Mouse (Mus musculus) adrenal gland, adult 8-10 months (tissue): ENCODE results near the gene Eif3g. TPM values are rescaled to one million over a fixed set of nuclear protein-coding genes. Genes with fewer than 3 reads are reported as not detected.

Experiments
- DNase-seq: peaks from one replicate; pipeline ENCODE4 v3.0.0; 2022
- microRNA-seq, 2 experiments: library from miRNA; unstranded; fragments of <30 nt; microRNA quantifications; one replicate each; pipeline ENCODE4 v1.2.0; 2022
- total RNA-seq, 4 experiments: library from RNA; stranded (reverse); gene quantifications; 2 replicates each; pipeline ENCODE4 v1.2.4; 2022

Eif3g gene
- total RNA-seq, 4 experiments from 2014 or later, result 152 to 182 (median 170) TPM

DNA sequence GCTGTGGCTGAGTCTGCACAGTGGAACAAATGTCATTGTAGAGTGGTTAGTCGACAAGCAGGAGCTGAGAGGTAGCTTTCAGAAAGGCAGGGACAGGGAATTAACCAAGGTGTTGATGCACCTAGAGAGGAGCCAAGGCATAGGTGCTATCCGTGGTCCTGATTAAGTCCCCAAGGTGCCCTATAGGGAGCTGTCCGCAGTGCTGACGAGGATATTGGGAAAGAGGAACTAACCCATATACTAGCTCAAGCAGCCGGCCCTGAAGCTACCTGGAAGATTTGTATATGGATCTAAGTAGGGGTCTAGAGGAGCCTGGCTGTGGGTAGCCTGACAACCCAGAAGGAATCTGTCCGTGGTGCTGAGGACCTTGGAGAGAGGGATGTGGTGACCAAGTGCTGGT, 41.3 kb downstream of the Eif3g start:
- DNase-seq, result no peak

DNA sequence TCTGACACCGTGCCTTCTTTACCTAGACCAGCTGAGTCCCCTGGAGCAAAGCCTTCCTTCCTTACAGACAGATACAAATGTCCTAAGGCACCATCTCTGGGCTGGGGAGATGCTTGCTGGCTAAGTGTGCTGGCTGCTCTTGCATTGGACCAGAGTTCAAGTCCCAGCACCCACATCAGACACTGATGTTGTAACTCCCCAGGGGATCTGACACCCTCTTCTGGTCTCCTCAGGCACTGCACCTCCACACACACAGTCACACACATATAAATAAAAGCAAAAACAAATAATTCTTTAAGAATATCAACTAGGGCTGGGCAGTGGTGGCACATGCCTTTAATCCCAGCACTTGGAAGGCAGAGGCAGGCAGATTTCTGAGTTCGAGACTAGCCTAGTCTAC, 48.2 kb downstream of the Eif3g start:
- no peak for DNase-seq

Small RNA genes lying within 50 kb of the gene (microRNA-seq; reads per million reads assigned to microRNA genes)
- gene Mir7081, result 0 to 0.18 reads per million in 2 experiments

Other genes starting within 250 kb of the Eif3g start
- 10 to 100 TPM; 29.0 to 30.9 (median 30.3) TPM for gene Pin1, start 246.5 kb downstream of the Eif3g start, total RNA-seq
- 1 to 10 TPM in 1 of 4 experiments, under 1 TPM in 3; 0.42 to 1.1 (median 0.71) TPM for gene Olfm2, start 152.3 kb downstream of the Eif3g start, total RNA-seq
- gene Col5a3, start 83.6 kb downstream of the Eif3g start, total RNA-seq, result 100 to 1,000 TPM in 3 of 4 experiments, 10 to 100 TPM in 1; 65.3 to 291 (median 201) TPM
- not detected for gene Rdh8, start 80.1 kb downstream of the Eif3g start, total RNA-seq
- gene A230050P20Rik, start 30.0 kb downstream of the Eif3g start, total RNA-seq, result 10 to 100 TPM; 17.8 to 48.3 (median 32.4) TPM
- 1 to 10 TPM; 2.7 to 4.8 (median 3.2) TPM for gene Angptl6, start 18.9 kb downstream of the Eif3g start, total RNA-seq
- 10 to 100 TPM; 27.8 to 43.1 (median 35.8) TPM for gene Ppan, start 10.4 kb downstream of the Eif3g start, total RNA-seq
- 10 to 100 TPM; 39.6 to 63.8 (median 47.8) TPM for gene Dnmt1, start 61.3 kb upstream of the Eif3g start, total RNA-seq
- 10 to 100 TPM; 18.8 to 36.9 (median 26.6) TPM for gene S1pr2, start 78.2 kb upstream of the Eif3g start, total RNA-seq
- gene Mrpl4, start 104.1 kb upstream of the Eif3g start, total RNA-seq, result 100 to 1,000 TPM; 124 to 131 (median 129) TPM
- 10 to 100 TPM; 14.9 to 33.1 (median 22.2) TPM for gene Icam1, start 117.4 kb upstream of the Eif3g start, total RNA-seq
- 1 to 10 TPM; 1.6 to 7.8 (median 5.4) TPM for gene Icam4, start 130.8 kb upstream of the Eif3g start, total RNA-seq
- under 1 TPM; 0.23 to 0.94 (median 0.50) TPM for gene Icam5, start 133.4 kb upstream of the Eif3g start, total RNA-seq
- gene Zglp1, start 168.5 kb upstream of the Eif3g start, total RNA-seq, result under 1 TPM in 1 of 4 experiments, not detected in 3; 0.70 TPM
- gene Gm49373, start 174.5 kb upstream of the Eif3g start, total RNA-seq, result under 1 TPM; 0.24 to 0.68 (median 0.42) TPM
- 10 to 100 TPM; 40.3 to 55.0 (median 45.6) TPM for gene Fdx1l, start 175.0 kb upstream of the Eif3g start, total RNA-seq
- 1 to 10 TPM in 3 of 4 experiments, under 1 TPM in 1; 0.49 to 3.2 (median 2.3) TPM for gene Gm38431, start 193.4 kb upstream of the Eif3g start, total RNA-seq
- gene Raver1, start 193.4 kb upstream of the Eif3g start, total RNA-seq, result 10 to 100 TPM; 43.9 to 78.6 (median 56.6) TPM
- 10 to 100 TPM; 15.3 to 30.3 (median 23.0) TPM for gene Tyk2, start 232.6 kb upstream of the Eif3g start, total RNA-seq